In the genomic region with DNA sequence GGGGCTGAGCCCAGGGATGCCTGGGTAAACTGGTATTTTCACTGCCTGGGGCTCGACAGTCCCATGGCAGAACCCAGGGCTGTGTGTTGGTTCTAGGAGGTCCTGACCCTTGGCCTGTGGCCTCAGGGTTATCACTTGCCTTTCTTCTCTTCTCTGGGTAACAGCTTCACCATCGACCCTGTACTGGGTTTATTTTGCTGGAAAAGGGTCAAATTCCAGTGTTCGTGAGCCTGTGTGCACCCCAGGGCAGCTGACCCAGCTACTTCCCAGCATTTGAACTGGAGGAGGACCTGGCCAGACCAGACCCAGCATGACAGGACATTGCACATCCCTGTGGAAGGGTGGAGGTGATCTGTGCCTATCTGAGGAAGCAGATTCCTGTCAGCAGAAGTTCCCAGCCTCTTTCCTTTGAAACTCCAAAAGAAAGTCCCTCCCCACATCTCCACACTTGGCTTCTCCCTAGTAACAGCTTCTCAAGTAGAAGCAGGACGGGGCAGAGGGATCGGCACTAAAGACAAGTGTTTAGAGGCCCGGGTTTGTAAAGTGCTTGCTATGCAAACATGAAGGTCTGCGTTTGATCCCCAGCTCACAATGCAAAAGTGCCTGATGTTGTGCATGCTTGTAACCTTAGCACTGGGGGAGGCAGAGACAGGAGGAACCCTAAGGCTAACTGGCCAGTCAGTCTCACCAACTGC, we compare ENCODE assay signal across 19 mouse cellular contexts.
DNase-seq lines count a peak whose midpoint lies in the region; ATAC-seq and TF ChIP-seq lines count a peak whose summit lies in the region.
"Had no signal": no experiment of that assay in that cellular context is flagged by ENCODE, and none has a peak within 500 bp of the region (broad histone marks: within the 10 kb centered on the region; RNA-seq: fewer than 3 reads in every experiment).

No protein-coding gene starts in this region.

- no peak overlapping the region for H3K9ac ChIP-seq in liver, postnatal 0 days (replicated peaks)
- H3K9ac ChIP-seq in kidney, embryonic 15.5 days, result no peak overlapping the region
- H3K9ac ChIP-seq: embryonic facial prominence, embryonic 12.5 days; heart, embryonic 15.5 days; neural tube, embryonic 13.5 days had no signal

- H3K36me3 ChIP-seq in liver, postnatal 0 days (replicated peaks; ENCODE audit: insufficient read depth, low read length), result no peaks in the 10 kb centered on the region
- no peaks in the 10 kb centered on the region for H3K36me3 ChIP-seq in kidney, embryonic 15.5 days
- H3K36me3 ChIP-seq: embryonic facial prominence, embryonic 12.5 days; heart, embryonic 15.5 days; hindbrain, embryonic 10.5 days; midbrain, embryonic 10.5 days; neural tube, embryonic 13.5 days had no signal

- no peaks in the 10 kb centered on the region for H3K27me3 ChIP-seq in liver, postnatal 0 days (ENCODE audit: insufficient read depth, low read length)
- H3K27me3 ChIP-seq in kidney, embryonic 15.5 days, result no peaks in the 10 kb centered on the region
- H3K27me3 ChIP-seq: embryonic facial prominence, embryonic 12.5 days; heart, embryonic 15.5 days; neural tube, embryonic 13.5 days had no signal

- DNase-seq in lung, adult 18-20 months, result peak; percentile 32 to 56
- no peak for DNase-seq in lung, postnatal 4 days
- DNase-seq in Muller cell, postnatal 12 days (ENCODE audit: inconsistent ontology term), result peak; percentile 40
- peak; percentile 44 for DNase-seq in liver
- peak; percentile 30 for DNase-seq in liver, postnatal 0 days
- DNase-seq in testis, postnatal 10 days (ENCODE audit: low spot score), result no peak
- DNase-seq: cerebellum, adult 11 months; cerebellum, postnatal 25 days; gastrocnemius, adult 2 months; kidney, adult 8-10 months; right cerebral cortex, postnatal 25 days; thymus, adult 18-20 months had no signal

- H3K9me3 ChIP-seq in liver, postnatal 0 days (ENCODE audit: low read length), result no peaks in the 10 kb centered on the region
- no peaks in the 10 kb centered on the region for H3K9me3 ChIP-seq in kidney, embryonic 15.5 days (replicated peaks)
- H3K9me3 ChIP-seq: embryonic facial prominence, embryonic 12.5 days; heart, embryonic 15.5 days; hindbrain, embryonic 10.5 days; midbrain, embryonic 10.5 days; neural tube, embryonic 13.5 days had no signal

- WGBS in liver, postnatal 0 days (ENCODE audit: insufficient replicate concordance), result 56% methylated on average over 7 of the region's 7 CpGs
- WGBS in kidney, embryonic 15.5 days, result 49% methylated on average over 7 of the region's 7 CpGs

- TF ChIP-seq EP300 in liver, postnatal 0 days (IDR thresholded peaks at IDR 0.05; ENCODE audit: low read depth), result no peak

- TF ChIP-seq CTCF in liver, postnatal 0 days (IDR thresholded peaks at IDR 0.05; ENCODE audit: low read depth), result no peak

- H3K4me2 ChIP-seq in liver, postnatal 0 days (ENCODE audit: low read depth, low read length), result no peak overlapping the region
- H3K4me2 ChIP-seq in kidney, embryonic 15.5 days, result no peak overlapping the region
- H3K4me2 ChIP-seq: embryonic facial prominence, embryonic 12.5 days; heart, embryonic 15.5 days; neural tube, embryonic 13.5 days had no signal

- H3K27ac ChIP-seq in liver, postnatal 0 days (ENCODE audit: low read depth), result peak overlapping the region; percentile 16
- H3K27ac ChIP-seq in kidney, embryonic 15.5 days, result no peak overlapping the region
- H3K27ac ChIP-seq: embryonic facial prominence, embryonic 12.5 days; gastrocnemius, adult 2 months; heart, embryonic 15.5 days; hindbrain, embryonic 10.5 days; midbrain, embryonic 10.5 days; neural tube, embryonic 13.5 days had no signal

- H3K4me3 ChIP-seq in liver, postnatal 0 days (ENCODE audit: low read depth, low read length), result no peak overlapping the region
- no peak overlapping the region for H3K4me3 ChIP-seq in kidney, embryonic 15.5 days (replicated peaks)
- H3K4me3 ChIP-seq: embryonic facial prominence, embryonic 12.5 days; gastrocnemius, adult 2 months; heart, embryonic 15.5 days; hindbrain, embryonic 10.5 days; midbrain, embryonic 10.5 days; neural tube, embryonic 13.5 days had no signal

- peak; percentile 80 for ATAC-seq in liver, postnatal 0 days
- ATAC-seq in kidney, embryonic 15.5 days (replicated peaks; ENCODE audit: low FRiP score), result no peak
- ATAC-seq: forebrain, embryonic 16.5 days had no signal

- H3K4me1 ChIP-seq in liver, postnatal 0 days (ENCODE audit: insufficient read depth), result peaks cover 45% of the 10 kb centered on the region
- H3K4me1 ChIP-seq in kidney, embryonic 15.5 days, result peaks cover 15% of the 10 kb centered on the region
- H3K4me1 ChIP-seq: midbrain, embryonic 10.5 days; neural tube, embryonic 13.5 days had no signal

Comparison
In these comparisons a context has a peak if more than half of its experiments do, and no peak if none do; other contexts are left out.
1. DNase-seq: peak in lung, adult 18-20 months (2 of 2), Muller cell, postnatal 12 days (single experiment), liver (single experiment) and liver, postnatal 0 days (single experiment); none in lung, postnatal 4 days (0 of 2) and testis, postnatal 10 days (single experiment).